Mouse (Mus musculus) frontal cortex, postnatal 10 days (tissue): ENCODE results near the gene Phyhipl.

Experiments used
- DNase-seq, 2 experiments: peaks; one replicate each; pipeline ENCODE4 v3.0.0; 2022; ENCODE audit warnings: low spot score in 2 of 2, mixed read lengths in 1 of 2

Gene Phyhipl

DNA sequence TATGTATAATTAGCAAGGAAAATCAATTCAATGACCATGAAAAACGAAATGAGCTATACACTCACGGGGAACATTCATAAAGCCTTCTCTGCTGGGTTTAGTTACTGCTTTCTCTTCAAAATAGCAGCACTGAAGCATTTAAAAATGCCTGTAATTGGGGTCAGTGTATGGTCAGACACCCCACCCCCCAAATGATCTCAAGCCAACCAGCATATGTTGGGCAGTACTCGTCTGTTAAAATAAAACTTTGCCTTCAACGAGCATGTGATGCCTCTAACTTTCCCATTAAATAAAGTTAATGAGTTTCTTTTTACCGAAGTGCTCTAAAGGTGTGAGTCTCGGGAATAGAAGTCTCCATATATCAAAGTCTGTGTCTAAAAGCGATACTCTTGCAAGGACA, at the start of gene Phyhipl:
Gene Phyhipl (minus strand): TSS at position 138 of the 400 bp plus-strand sequence.
- DNase-seq = no peak

DNA sequence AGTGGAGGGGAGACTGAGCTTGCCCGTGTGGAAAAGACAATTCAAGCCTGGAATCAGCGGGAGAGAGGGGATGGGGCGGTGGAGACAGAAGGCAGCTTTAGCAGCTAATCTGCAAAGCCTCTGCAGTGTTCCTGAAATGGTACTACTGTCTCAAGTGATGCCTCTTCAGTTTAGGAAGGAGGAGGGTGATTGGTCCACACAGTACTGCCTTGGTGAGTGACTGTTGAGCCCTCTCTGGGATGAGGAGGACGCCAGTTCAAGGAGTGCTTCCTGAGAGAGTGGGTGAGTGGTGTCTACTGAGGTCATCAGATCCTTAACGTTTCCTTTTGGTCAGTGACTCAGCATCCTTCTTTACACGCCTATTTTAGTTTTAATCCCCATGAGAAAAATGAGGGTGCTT, 47.4 kb upstream of the Phyhipl start:
- no peak for DNase-seq

GRCm38 (mm10) chr10:70699581-70699980, 43.8 kb upstream of the Phyhipl start:
- DNase-seq = no peak

DNA sequence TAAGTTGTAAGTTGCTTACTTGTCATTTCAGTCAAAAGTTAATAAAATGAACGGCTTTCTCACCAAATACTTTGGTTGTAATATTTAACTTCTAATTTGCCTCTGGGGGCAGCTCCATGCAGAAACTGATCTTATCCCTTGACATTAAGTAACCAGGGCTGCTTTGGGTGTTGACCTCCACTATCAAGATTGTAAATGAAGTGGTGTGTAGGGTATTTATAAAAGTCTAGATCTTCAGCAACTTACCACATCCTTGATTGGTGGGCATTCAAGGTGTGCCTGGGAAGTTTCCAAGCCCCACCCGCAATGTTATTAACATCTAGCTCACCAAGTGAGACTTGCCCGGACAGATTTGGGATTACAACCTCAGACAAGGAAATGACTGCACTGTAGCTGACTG, 42.2 kb upstream of the Phyhipl start:
- DNase-seq = no peak

DNA sequence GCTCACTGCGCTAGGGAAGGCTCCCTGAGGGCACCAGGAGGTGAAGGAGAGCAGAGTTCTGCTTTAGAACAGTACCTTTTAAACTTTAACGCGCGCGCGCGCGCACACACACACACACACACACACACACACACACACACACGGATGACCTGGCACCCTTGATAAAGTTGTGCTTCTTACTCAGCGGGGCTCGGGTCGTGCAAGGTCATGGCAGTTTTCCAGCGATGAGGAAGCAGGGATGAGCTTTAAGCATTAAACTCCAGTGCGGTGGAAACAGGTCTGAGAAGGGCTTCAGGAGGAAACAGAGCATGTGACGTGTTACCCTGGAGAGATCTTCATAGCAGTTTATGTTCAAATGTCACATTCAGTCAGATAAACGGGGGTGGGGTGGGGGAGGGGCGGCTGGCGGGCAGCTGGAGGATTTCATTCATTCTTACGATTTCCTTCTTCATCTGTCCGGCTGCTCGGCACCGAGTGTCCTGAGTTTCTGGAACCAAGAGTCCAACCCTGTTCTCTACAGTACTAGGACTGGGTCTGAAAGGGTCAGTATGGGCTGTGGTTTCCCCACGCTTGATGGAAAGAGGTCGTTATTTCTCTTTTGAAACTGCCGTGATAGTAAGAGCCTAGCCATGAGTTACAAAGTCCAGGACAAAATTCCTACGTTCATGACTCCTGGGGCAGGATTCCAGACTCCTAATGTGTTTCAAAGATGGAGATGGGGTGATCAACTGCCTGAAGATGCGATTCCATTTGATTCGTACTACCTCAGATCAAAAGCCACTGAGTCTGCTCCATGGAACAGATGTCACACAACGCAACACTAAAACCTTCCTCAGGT, 41.2 kb upstream of the Phyhipl start:
- DNase-seq = no peak

DNA sequence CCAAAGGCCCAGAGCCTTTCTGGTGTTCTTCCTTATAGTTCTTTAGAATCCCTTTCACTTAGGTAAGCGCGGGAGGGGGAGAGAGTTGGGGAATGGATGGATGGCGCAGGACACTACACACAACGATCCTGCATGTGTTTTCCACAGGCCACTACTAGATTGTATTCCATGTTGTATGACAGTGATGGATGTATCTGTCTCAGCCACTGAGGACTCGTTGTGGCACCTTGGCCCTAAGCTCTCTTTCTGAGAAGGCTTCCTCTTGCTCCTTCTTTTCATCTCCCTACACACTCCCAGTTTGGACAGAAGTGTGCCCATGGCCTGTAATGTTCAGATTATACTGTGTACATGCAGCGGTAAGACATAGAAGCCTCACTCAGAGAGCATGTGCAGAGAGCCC, 33.6 kb upstream of the Phyhipl start:
- no peak for DNase-seq

DNA sequence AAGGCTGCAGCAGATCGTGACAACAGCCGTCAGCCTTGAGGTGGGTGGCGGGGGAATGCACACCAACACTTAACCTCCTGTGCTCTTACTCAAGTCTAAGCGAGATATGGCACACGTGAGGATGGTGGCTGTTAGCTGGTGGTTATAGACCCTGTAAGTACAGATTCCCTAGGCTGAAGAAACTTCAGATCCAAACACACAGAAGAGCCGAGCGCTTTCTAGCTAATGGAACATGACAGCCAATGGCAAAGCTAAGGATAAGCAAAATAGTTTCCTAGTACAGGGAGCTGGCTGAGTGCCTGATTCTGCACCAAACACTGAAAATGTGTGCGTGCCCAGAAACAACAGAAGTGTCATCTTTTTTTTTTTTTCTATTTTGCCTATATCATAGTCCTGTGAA, 33.1 kb upstream of the Phyhipl start:
- DNase-seq = no peak

GRCm38 (mm10) chr10:70686941-70687703, 31.4 kb upstream of the Phyhipl start:
- no peak for DNase-seq

GRCm38 (mm10) chr10:70686505-70686904, 30.7 kb upstream of the Phyhipl start:
- peak; percentile 39 to 56 for DNase-seq

DNA sequence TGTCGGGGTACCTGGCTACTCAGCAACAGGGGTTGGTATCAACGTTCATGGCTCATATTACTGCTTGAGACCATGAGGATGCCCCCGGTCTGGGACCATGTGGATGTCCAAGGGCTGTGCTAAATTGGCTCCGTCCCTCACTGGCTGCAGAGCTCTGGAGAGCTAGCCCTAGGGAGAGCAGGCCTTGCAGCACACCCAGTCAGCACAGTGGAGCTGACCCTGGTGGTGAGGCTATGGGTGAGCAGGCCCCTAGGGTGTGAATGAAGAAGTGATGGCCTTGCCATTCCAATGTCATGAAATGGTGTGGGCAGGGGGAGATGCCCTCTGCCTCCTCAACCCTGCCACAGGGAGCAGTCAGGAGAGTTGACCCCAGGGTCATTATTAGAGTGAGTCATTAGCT, 27.7 kb upstream of the Phyhipl start:
- DNase-seq = no peak

GRCm38 (mm10) chr10:70677946-70678345, 22.2 kb upstream of the Phyhipl start:
- no peak for DNase-seq

GRCm38 (mm10) chr10:70656272-70656671, 507 bp upstream of the Phyhipl start:
- DNase-seq = no peak

GRCm38 (mm10) chr10:70654655-70655054, 1.1 kb downstream of the Phyhipl start:
- no peak for DNase-seq

DNA sequence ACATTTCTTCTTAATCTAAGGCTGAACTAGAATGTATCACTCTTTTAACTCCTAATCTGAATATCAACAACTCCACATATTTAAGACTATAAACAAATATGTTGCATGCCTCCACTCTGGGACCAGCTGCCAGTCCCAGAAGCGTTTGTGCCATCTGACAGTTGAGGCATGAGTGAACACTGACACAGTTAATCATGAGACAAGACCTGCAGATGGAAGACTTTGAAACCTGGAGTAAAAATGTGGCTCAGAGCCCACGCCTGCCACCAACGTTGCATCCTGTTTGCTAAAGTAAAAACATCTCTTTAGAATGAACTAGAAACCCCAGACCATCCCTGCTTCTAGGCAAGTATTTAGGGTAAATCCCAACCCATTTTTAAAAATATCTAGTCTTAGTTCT, 1.6 kb downstream of the Phyhipl start:
- no peak for DNase-seq

GRCm38 (mm10) chr10:70651769-70652648, 3.8 kb downstream of the Phyhipl start:
- no peak for DNase-seq

DNA sequence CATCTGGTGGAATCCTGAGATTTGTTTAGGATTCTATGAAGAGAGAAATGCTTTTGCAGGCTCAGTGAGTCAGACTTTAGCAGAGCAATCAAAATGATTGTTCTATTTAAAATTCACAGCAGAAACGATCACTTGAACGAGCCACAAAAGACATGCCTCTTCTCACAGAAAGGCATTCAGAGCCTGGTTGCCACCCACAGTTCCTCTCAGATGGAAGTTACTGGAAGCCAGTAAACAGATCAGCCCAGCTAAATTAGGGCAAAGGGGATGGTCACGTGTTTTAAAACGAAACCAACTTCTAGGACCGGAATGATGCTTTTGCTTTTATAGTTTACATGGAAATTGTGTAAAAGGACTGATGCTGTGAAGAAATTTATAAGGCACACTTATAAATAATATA, 6.9 kb downstream of the Phyhipl start:
- DNase-seq = peak in 1 of 2 experiments; percentile 38

DNA sequence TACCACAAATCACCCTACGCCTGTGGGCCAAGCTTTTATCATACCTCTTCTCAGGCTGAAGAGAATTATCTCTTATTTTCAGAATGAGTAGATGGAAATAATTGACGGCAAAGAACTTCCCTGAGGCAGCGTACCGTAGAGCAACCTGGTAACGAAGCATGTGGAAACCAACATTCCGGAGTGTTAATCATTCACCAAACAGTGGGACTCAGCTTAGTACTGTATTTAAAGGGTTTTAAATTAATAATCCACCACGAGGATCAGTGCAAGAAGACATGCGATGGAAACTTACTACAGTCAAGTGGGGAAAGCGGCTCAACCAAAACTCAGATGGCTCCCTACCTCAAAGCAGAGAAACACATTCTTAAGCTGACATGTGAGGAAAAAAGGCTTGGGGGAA, 12.6 kb downstream of the Phyhipl start:
- no peak for DNase-seq

- no peak for DNase-seq
Observed at GRCm38 (mm10) chr10:70640896-70641596, 14.7 kb downstream of the Phyhipl start.

GRCm38 (mm10) chr10:70640075-70640737, 15.6 kb downstream of the Phyhipl start:
- no peak for DNase-seq

DNA sequence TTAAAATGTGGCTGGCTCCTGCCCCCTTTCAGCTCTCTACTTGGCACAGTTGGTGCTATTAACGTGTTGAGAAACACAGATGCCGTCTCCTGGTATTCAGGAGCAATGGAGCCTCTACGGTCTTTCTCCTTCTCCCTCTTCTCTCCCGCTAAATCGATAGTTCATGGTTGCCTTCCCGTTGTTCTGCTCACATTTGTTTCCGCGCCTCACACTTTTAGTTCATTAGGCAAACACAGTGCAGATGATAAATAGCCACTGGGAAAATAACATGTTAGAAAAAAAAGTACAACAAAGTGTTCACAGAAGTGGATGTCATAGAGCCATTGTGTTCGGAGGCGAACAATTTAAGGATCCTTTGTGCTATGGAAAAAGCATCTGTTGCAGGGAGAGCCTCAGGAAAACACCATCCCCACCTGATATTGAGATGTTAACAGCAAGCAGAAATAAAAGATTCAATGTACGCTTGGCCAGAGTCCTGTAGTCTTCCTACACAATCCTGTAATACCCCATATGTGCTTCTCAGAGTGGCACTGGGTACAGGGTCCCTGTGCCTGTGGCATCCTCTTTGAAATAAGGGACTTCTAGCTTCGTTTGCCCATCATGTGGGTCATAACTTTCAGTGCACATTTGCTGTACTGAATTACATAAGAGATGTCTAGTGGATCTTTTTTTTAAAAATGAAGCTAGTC, 18.0 kb downstream of the Phyhipl start:
- no peak for DNase-seq
